Mouse (Mus musculus): ENCODE results near the gene Cul7. TPM values are rescaled to one million over a fixed set of nuclear protein-coding genes. Genes with fewer than 3 reads are reported as not detected.
A peak's percentile ranks its signal among the peaks of the same experiment; 100 is the strongest.

Gene Cul7
- total RNA-seq (2022): 10 to 100 TPM; 28.0 to 33.6 (median 32.5) TPM

- peak; percentile 69 to 91 for DNase-seq (ENCODE audit: low spot score in 2 of 2)
Observed at GRCm38 (mm10) chr17:46650232-46651031, at the start of gene Cul7. Gene Cul7 (plus strand): TSS chr17:46650337.

- DNase-seq (ENCODE audit: low spot score in 2 of 2): no peak
Observed at GRCm38 (mm10) chr17:46600569-46600968, 49.6 kb upstream of the Cul7 start.

- no peak for DNase-seq (ENCODE audit: low spot score in 2 of 2)
Observed at GRCm38 (mm10) chr17:46602212-46602611, 47.9 kb upstream of the Cul7 start.

- no peak for DNase-seq (ENCODE audit: low spot score in 2 of 2)
Observed at GRCm38 (mm10) chr17:46603229-46603628, 46.9 kb upstream of the Cul7 start.

- DNase-seq (ENCODE audit: low spot score in 2 of 2): no peak
Observed at GRCm38 (mm10) chr17:46605126-46605525, 45.0 kb upstream of the Cul7 start.

- peak in 1 of 2 experiments; percentile 49 for DNase-seq (ENCODE audit: low spot score in 2 of 2)
Observed at GRCm38 (mm10) chr17:46605987-46606386, 44.1 kb upstream of the Cul7 start.

- DNase-seq (ENCODE audit: low spot score in 2 of 2): no peak
Observed at GRCm38 (mm10) chr17:46609721-46610514, 40.2 kb upstream of the Cul7 start.

GRCm38 (mm10) chr17:46611316-46611715 lies 38.8 kb upstream of the Cul7 start:
- no peak for DNase-seq (ENCODE audit: low spot score in 2 of 2)

- DNase-seq (ENCODE audit: low spot score in 2 of 2): no peak
Observed at GRCm38 (mm10) chr17:46612189-46612588, 37.9 kb upstream of the Cul7 start.

GRCm38 (mm10) chr17:46612820-46613219 lies 37.3 kb upstream of the Cul7 start:
- no peak for DNase-seq (ENCODE audit: low spot score in 2 of 2)

GRCm38 (mm10) chr17:46613229-46613628 lies 36.9 kb upstream of the Cul7 start:
- DNase-seq (ENCODE audit: low spot score in 2 of 2): no peak

GRCm38 (mm10) chr17:46617799-46618198 lies 32.3 kb upstream of the Cul7 start:
- DNase-seq (ENCODE audit: low spot score in 2 of 2): no peak

- no peak for DNase-seq (ENCODE audit: low spot score in 2 of 2)
Observed at GRCm38 (mm10) chr17:46618394-46618768, 31.8 kb upstream of the Cul7 start.

GRCm38 (mm10) chr17:46618769-46619682 lies 31.1 kb upstream of the Cul7 start:
- DNase-seq (ENCODE audit: low spot score in 2 of 2): no peak

GRCm38 (mm10) chr17:46619683-46620357 lies 30.3 kb upstream of the Cul7 start:
- no peak for DNase-seq (ENCODE audit: low spot score in 2 of 2)

- peak in 1 of 2 experiments; percentile 32 for DNase-seq (ENCODE audit: low spot score in 2 of 2)
Observed at GRCm38 (mm10) chr17:46621324-46621723, 28.8 kb upstream of the Cul7 start.

GRCm38 (mm10) chr17:46622269-46622668 lies 27.9 kb upstream of the Cul7 start:
- DNase-seq (ENCODE audit: low spot score in 2 of 2): no peak

GRCm38 (mm10) chr17:46623819-46624557 lies 26.1 kb upstream of the Cul7 start:
- DNase-seq (ENCODE audit: low spot score in 2 of 2): no peak

GRCm38 (mm10) chr17:46624598-46624997 lies 25.5 kb upstream of the Cul7 start:
- DNase-seq (ENCODE audit: low spot score in 2 of 2): no peak

GRCm38 (mm10) chr17:46627409-46627808 lies 22.7 kb upstream of the Cul7 start:
- no peak for DNase-seq (ENCODE audit: low spot score in 2 of 2)

Data from left cerebral cortex, adult 8-10 months (tissue).